Mouse (Mus musculus): ENCODE data around the gene B3galt4.
A peak's percentile ranks its signal among the peaks of the same experiment; 100 is the strongest.

Gene B3galt4

GRCm38 (mm10) chr17:33943454-33943853 is 7.8 kb downstream of the B3galt4 start:
- DNase-seq (ENCODE audit: low read depth, low spot score), result no peak

GRCm38 (mm10) chr17:33941381-33941780 is 9.9 kb downstream of the B3galt4 start:
- DNase-seq (ENCODE audit: low read depth, low spot score), result no peak

- DNase-seq (ENCODE audit: low read depth, low spot score), result no peak
Measured at GRCm38 (mm10) chr17:33940981-33941380, 10.3 kb downstream of the B3galt4 start.

GRCm38 (mm10) chr17:33940206-33940805 is 11.0 kb downstream of the B3galt4 start, which contains the start of the genes Pfdn6 and Wdr46:
Gene Pfdn6, minus strand, starts transcription at chr17:33940343.
Gene Wdr46, plus strand, starts transcription at chr17:33940660.
- DNase-seq (ENCODE audit: low read depth, low spot score), result peak; percentile 90

- DNase-seq (ENCODE audit: low read depth, low spot score), result no peak
Measured at GRCm38 (mm10) chr17:33938783-33939182, 12.5 kb downstream of the B3galt4 start.

GRCm38 (mm10) chr17:33936993-33937392 is 14.3 kb downstream of the B3galt4 start:
- DNase-seq (ENCODE audit: low read depth, low spot score), result no peak

GRCm38 (mm10) chr17:33935422-33936055 is 15.7 kb downstream of the B3galt4 start:
- DNase-seq (ENCODE audit: low read depth, low spot score), result no peak

GRCm38 (mm10) chr17:33932970-33933369 is 18.3 kb downstream of the B3galt4 start:
- DNase-seq (ENCODE audit: low read depth, low spot score), result no peak

- DNase-seq (ENCODE audit: low read depth, low spot score), result no peak
Measured at GRCm38 (mm10) chr17:33932448-33932847, 18.8 kb downstream of the B3galt4 start.

GRCm38 (mm10) chr17:33931947-33932346 is 19.3 kb downstream of the B3galt4 start:
- no peak for DNase-seq (ENCODE audit: low read depth, low spot score)

GRCm38 (mm10) chr17:33931159-33931866 is 20.0 kb downstream of the B3galt4 start:
- DNase-seq (ENCODE audit: low read depth, low spot score), result no peak

GRCm38 (mm10) chr17:33930280-33931158 is 20.8 kb downstream of the B3galt4 start:
- no peak for DNase-seq (ENCODE audit: low read depth, low spot score)

GRCm38 (mm10) chr17:33929371-33930279 is 21.7 kb downstream of the B3galt4 start, which contains the start of gene Rgl2:
Gene Rgl2, plus strand, starts transcription at chr17:33929543.
- peak; percentile 85 for DNase-seq (ENCODE audit: low read depth, low spot score)

- no peak for DNase-seq (ENCODE audit: low read depth, low spot score)
Measured at GRCm38 (mm10) chr17:33928251-33928947, 22.9 kb downstream of the B3galt4 start.

- DNase-seq (ENCODE audit: low read depth, low spot score), result no peak
Measured at GRCm38 (mm10) chr17:33926207-33926932, 24.9 kb downstream of the B3galt4 start.

GRCm38 (mm10) chr17:33925406-33926116 is 25.7 kb downstream of the B3galt4 start:
- no peak for DNase-seq (ENCODE audit: low read depth, low spot score)

GRCm38 (mm10) chr17:33924577-33925283 is 26.6 kb downstream of the B3galt4 start:
- DNase-seq (ENCODE audit: low read depth, low spot score), result no peak

GRCm38 (mm10) chr17:33921361-33921760 is 29.9 kb downstream of the B3galt4 start:
- DNase-seq (ENCODE audit: low read depth, low spot score), result no peak

Measured in brain, embryonic 18.5 days (tissue).